Mouse (Mus musculus) midbrain, embryonic 15.5 days (tissue): ENCODE results near the gene Zfp113. TPM values are rescaled to one million over a fixed set of nuclear protein-coding genes. Genes with fewer than 3 reads are reported as not detected.
"Not testable (repeated sequence)": the region's sequence is repeated elsewhere in the genome, so short reads cannot be mapped to it uniquely, and the experiment has no call there.

Experiments
- ATAC-seq: fragments of 200-750 bp; cut with Nextera tagmentation; replicated peaks from 2 replicates; pipeline ENCODE4 v1.8.0; 2017; ENCODE audit warnings: moderate TSS enrichment
- H3K27ac ChIP-seq: fragments of 300-500 bp; sonication (generic); 2 replicates; pipeline ENCODE4 v1.5.1; 2015; ENCODE audit warnings: mild to moderate bottlenecking, inconsistent platforms
- H3K27me3 ChIP-seq: fragments of 300-500 bp; sonication (generic); replicated peaks from 2 replicates; pipeline ENCODE4 v1.6.1; 2015; ENCODE audit warnings: inconsistent platforms
- H3K36me3 ChIP-seq: fragments of 300-500 bp; sonication (generic); replicated peaks from 2 replicates; pipeline ENCODE4 v1.6.1; 2015; ENCODE audit warnings: inconsistent platforms
- H3K4me1 ChIP-seq: fragments of 300-500 bp; sonication (generic); 2 replicates; pipeline ENCODE4 v1.6.1; 2015; ENCODE audit warnings: inconsistent platforms
- H3K4me2 ChIP-seq: fragments of 300-500 bp; sonication (generic); 2 replicates; pipeline ENCODE4 v1.6.1; 2015; ENCODE audit warnings: inconsistent platforms, mild to moderate bottlenecking, moderate library complexity
- H3K4me3 ChIP-seq: fragments of 300-500 bp; sonication (generic); 2 replicates; pipeline ENCODE4 v1.5.1; 2015; ENCODE audit warnings: mild to moderate bottlenecking, inconsistent platforms
- H3K9ac ChIP-seq: fragments of 300-500 bp; sonication (generic); 2 replicates; pipeline ENCODE4 v1.6.1; 2015; ENCODE audit warnings: mild to moderate bottlenecking, inconsistent platforms
- H3K9me3 ChIP-seq: fragments of 300-500 bp; sonication (generic); 2 replicates; pipeline ENCODE4 v1.6.1; 2016; ENCODE audit warnings: inconsistent platforms
- WGBS: fragments of 180-500 bp; shearing (Covaris S2); methylation state at CpG from one replicate; pipeline ENCODE4 v1.1.7; 2015; ENCODE audit warnings: mixed read lengths; 5-methylcytosine and 5-hydroxymethylcytosine counted together
- polyA plus RNA-seq: library from polyadenylated mRNA; unstranded; fragments of >200 nt; fragmentation: Nextera tagmentation; extraction: Ambion mirVana; gene quantifications from 2 replicates; pipeline ENCODE4 v1.2.1, GENCODE M21; 2015

Gene Zfp113
- polyA plus RNA-seq, 1 experiment from 2014 or later = 33.7 TPM

DNA sequence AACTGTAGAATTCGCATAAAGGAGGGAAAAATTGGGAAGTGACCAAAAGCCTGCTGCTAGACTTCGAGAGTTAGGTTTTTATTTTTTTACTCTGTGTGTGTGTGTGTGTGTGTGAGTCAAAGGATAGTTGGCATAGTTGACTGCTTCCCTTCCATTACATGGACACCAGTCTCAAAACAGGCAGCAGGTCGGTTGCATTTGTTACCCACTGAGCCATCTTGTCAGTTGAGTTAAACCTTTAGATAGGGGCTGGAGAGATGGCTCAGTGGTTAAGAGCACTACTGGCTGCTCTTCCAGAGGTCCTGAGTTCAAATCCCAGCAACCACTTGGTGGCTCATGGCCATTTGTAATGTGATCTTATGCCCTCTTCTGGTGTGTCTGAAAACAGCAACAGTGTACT lies 37.5 kb downstream of the Zfp113 start:
- Histone ChIP-seq H3K4me3 (peak overlapping the region; percentile 68), H3K36me3 (peaks cover 7% of the 10 kb centered on the region; the same call in 1 of the 2 replicates), H3K4me2 (peak overlapping the region; percentile 66), H3K4me1 (peaks cover 19% of the 10 kb centered on the region), H3K27ac (no peak overlapping the region), H3K27me3 (no peaks in the 10 kb centered on the region), H3K9ac (peak overlapping the region; percentile 75; the same call in 1 of the 2 replicates), H3K9me3 (no peaks in the 10 kb centered on the region)
- no peak for ATAC-seq
- 81% methylated on average over 3 of the region's 3 CpGs for WGBS

DNA sequence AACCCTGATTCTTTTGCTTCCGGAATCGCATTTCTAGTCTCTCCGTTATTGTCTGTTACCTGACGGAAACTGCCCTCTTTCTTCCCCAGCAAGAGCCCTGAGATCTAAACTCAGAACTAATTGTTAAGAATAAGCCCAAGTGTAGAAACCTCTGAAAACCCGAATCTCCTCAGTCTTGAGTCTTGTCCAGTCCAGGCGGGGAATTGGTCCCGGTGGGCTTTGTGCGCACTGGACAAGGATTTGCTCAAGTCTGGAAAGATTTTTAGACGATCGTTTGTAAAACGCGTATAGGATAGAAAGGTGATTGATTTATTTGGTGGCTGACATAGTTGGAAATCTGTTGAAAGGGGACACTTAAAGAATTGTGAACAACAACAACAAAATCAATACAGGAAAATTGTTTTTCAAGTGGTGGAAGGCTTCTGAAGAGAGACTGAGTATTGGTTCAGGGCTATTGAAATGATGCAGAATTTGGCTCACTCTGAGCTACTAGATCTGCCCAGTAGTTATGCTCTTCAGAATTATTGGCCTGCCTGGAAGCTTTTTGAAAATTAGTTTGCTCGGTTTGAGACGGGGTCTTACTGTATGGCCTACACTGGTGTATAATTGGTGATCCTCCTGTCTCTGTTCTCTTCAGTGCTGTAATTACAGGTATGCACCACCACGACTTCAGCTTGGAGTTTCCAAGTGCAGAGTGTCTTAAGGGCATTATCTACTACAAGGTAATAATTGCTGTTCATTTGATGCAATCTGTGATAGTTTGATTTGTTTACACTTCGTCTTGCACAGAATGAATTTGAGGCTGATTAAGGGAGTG lies 38.1 kb downstream of the Zfp113 start:
- Histone ChIP-seq H3K4me1 (peaks cover 19% of the 10 kb centered on the region), H3K9ac (peak overlapping the region; percentile 75), H3K4me3 (peak overlapping the region; percentile 68), H3K27me3 (no peaks in the 10 kb centered on the region), H3K4me2 (peak overlapping the region; percentile 66), H3K9me3 (no peaks in the 10 kb centered on the region), H3K36me3 (0 out of 2 replicates have a peak, but pooled peaks cover 7% of the 10 kb centered on the region), H3K27ac (peak overlapping the region; percentile 92)
- WGBS = 6% methylated on average over 16 of the region's 16 CpGs
- peak; percentile 59 for ATAC-seq

DNA sequence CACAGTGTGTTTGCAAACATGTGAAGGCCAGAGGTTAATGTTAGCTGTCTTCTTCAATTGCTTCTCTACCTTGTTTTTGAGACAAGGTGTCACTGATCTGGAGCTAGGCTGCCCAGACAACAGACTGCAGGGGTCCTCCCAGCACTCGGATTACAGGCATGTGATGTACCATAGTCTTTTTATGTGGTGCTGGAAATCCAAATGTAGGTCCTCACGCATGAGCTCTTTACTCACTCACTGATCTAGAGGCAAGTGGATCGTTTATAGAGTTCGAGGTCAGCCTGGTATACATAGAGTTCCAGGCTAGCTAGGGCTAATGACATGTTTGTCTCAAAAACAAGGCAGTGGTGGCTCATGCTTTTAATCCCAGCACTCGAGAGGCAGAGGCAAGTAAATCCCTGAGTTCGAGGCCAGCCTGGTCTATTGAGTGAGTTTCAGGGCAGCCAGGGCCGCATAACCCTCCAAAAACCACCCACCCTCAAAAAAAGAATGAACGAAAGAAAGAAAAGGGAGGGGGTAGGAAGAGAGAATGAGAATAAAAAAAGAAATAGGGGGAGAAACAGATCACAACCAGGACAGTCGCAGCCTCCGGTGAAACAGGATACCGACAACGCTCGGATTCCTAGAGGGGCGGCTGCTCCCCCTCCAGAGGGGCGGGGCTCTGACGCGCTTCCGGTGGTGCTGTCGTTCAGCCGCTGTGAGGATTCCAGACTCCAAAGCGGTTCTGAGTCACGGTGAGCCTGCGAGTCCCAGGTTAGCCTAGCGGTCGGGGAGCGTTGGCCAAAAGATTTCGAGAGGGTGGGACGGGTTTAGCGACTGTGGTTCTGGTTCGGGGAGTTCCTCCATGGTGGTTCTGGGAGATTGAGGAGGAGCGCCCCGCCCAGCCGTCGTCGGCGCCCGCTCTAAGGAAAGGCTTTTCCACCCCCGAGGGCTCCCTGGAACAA lies 39.0 kb downstream of the Zfp113 start, which contains the start of gene Zscan21:
Zscan21 (plus strand) TSS at position 649 of the 944 bp plus-strand sequence.
- ATAC-seq = peak; percentile 97
- Histone ChIP-seq H3K27ac (peak within 1 kb of the TSS; percentile 92), H3K4me2 (peak within 1 kb of the TSS; percentile 66), H3K4me3 (peak within 1 kb of the TSS; percentile 68), H3K9ac (peak within 1 kb of the TSS; percentile 75), H3K36me3 (0 out of 2 replicates have a peak, but pooled peaks cover 4% of the 10 kb centered on the region), H3K27me3 (no peaks in the 10 kb centered on the region), H3K4me1 (peaks cover 19% of the 10 kb centered on the region), H3K9me3 (no peaks in the 10 kb centered on the region)
- 7% methylated on average over 38 of the region's 38 CpGs for WGBS

DNA sequence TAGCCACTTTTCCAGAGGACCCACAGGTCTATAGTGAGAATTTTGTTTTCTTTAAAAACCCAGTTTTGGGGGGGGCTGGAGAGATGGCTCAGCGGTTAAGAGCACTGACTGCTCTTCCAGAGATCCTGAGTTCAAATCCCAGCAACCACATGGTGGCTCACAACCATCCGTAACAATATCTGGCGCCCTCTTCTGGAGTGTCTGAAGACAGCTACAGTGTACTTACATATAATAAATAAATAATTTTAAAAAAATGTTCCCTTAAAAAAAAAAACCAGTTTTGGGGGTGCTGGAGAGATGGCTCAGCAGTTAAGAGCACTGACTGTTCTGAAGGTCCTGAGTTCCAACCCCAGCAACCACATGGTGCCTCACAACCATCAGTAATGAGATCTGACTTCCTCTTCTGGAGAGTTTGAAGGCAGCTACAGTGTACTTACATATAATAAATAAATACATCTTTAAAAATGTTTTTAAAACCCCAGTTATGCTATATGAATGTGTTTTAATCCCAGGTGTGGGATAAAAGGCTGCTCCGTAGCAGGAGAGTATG lies 45.6 kb downstream of the Zfp113 start:
- not testable (repeated sequence) for H3K27me3 ChIP-seq, H3K36me3 ChIP-seq, H3K4me1 ChIP-seq, H3K9me3 ChIP-seq, ATAC-seq, H3K9ac ChIP-seq, H3K4me3 ChIP-seq, H3K27ac ChIP-seq, H3K4me2 ChIP-seq
- 71% methylated on average over 4 of the region's 4 CpGs for WGBS

DNA sequence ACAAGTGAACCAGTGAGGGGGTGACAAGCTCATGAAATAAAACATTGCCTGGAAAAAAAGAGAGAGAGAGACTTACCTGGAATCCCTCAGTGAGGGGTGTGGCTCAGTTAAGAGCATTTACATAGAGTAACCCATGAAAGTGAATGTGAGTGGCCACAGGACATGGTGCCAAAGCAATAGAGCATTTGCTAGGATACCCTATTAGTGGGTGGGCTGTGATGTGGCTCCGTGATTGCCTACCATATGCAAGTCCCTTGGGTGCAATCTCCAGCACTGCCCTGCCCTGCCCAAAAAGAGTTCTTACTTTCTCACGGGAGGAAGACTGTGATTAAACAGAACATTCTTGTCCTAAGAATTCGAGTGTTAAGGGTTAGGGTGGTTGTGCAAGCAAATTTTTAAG lies 48.4 kb downstream of the Zfp113 start:
- Histone ChIP-seq H3K27ac (no peak overlapping the region), H3K36me3 (peaks cover 26% of the 10 kb centered on the region; the same call in 1 of the 2 replicates), H3K4me2 (no peak overlapping the region), H3K9me3 (no peaks in the 10 kb centered on the region), H3K9ac (no peak overlapping the region), H3K4me1 (no peaks in the 10 kb centered on the region), H3K27me3 (no peaks in the 10 kb centered on the region), H3K4me3 (no peak overlapping the region)
- WGBS = 67% methylated on average over 3 of the region's 3 CpGs
- ATAC-seq = no peak

DNA sequence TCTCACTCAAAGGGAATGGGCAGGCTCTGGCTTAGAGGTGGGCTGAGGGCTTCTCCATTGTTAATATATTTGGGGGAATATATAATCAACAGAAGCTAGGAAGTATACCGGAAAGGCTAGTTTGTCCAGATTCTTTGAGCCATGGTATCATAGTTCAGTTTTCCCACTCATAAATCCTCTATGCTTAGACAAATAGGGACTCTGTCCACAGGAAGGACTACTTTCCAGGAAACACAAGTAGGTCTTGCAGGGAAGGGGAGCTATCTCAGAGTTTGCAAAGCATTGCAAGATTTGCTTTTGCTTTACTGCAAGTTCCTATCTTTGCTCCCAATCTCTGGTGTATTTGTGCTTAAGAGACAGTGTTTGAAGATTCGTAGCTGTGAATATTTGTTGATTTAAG lies 50.6 kb downstream of the Zfp113 start:
- 96% methylated on average over 2 of the region's 2 CpGs for WGBS
- Histone ChIP-seq H3K4me1 (no peaks in the 10 kb centered on the region), H3K4me3 (no peak overlapping the region), H3K27me3 (no peaks in the 10 kb centered on the region), H3K27ac (no peak overlapping the region), H3K9me3 (no peaks in the 10 kb centered on the region), H3K9ac (no peak overlapping the region), H3K36me3 (peaks cover 48% of the 10 kb centered on the region), H3K4me2 (no peak overlapping the region)
- ATAC-seq = no peak

DNA sequence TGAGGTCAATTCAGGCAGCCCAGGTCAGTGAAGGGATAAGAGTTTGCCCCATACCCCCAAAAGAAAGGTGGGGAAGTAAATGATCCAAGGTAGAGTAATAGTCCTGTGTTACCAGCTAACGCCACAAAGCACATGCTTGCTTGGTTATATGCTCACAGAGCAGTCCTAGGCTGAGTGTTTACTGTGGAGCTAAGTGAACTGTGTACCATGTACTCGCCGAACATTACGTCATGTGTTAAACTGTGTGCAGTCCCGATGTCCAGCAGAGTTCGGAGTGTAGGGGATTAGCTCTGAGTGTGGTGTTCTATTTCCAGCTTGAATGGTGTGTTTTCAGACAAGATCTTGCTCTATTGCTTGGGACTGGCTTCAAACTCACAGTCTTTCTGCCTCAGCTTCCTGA lies 61.1 kb downstream of the Zfp113 start:
- no peak overlapping the region for H3K27ac ChIP-seq
- H3K36me3 ChIP-seq = peaks cover 53% of the 10 kb centered on the region
- no peaks in the 10 kb centered on the region for H3K4me1 ChIP-seq
- H3K9me3 ChIP-seq = no peaks in the 10 kb centered on the region
- WGBS = 95% methylated on average over 6 of the region's 6 CpGs
- H3K9ac ChIP-seq = no peak overlapping the region
- no peaks in the 10 kb centered on the region for H3K27me3 ChIP-seq
- H3K4me2 ChIP-seq = no peak overlapping the region
- ATAC-seq = no peak
- H3K4me3 ChIP-seq = no peak overlapping the region

DNA sequence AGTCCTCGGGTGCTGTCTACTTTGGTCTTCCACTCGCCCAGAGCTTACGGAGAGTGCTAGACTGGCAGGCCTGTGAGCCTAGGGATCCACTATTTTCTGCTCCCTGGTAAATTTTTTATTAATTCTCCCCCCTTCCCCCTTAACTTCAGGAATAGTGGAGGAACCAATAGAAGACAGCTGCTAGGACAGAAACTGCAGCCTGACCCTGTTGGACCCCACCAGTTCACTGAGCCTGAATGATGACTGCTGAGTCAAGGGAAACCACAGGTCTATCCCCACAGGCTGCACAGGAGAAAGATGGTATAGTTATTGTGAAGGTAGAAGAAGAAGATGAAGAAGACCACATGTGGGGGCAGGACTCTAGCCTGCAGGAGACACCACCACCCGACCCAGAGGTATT lies 62.8 kb downstream of the Zfp113 start:
- no peak overlapping the region for H3K4me3 ChIP-seq
- H3K36me3 ChIP-seq = peaks cover 43% of the 10 kb centered on the region; the same call in 1 of the 2 replicates
- H3K27me3 ChIP-seq = no peaks in the 10 kb centered on the region
- WGBS = 95% methylated on average over 4 of the region's 4 CpGs
- H3K9me3 ChIP-seq = no peaks in the 10 kb centered on the region
- peaks cover 15% of the 10 kb centered on the region for H3K4me1 ChIP-seq
- H3K4me2 ChIP-seq = no peak overlapping the region
- H3K9ac ChIP-seq = no peak overlapping the region
- H3K27ac ChIP-seq = no peak overlapping the region
- ATAC-seq = no peak

DNA sequence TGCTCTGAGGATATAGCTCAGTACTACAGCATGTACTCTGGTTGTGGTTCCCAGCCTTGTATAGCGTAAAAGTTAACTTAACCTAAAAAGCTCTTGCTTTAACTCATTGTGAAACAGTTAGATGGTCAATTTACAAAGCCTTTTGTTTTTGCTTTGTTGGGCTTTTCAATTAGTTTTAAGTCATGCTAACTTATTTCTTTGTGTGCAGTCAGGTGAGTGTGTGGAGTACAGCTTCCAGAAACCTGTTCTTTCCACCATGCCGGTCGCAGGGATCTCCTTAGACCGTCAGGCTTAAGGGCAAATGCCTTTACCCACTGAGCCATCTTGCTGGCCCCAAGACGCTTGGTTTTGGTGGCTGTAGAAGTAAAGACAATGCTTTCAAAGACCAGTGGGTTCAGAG lies 64.8 kb downstream of the Zfp113 start:
- Histone ChIP-seq H3K4me2 (no peak overlapping the region), H3K27ac (no peak overlapping the region), H3K36me3 (peaks cover 29% of the 10 kb centered on the region; the same call in 1 of the 2 replicates), H3K27me3 (no peaks in the 10 kb centered on the region), H3K9me3 (no peaks in the 10 kb centered on the region), H3K9ac (no peak overlapping the region), H3K4me1 (peaks cover 35% of the 10 kb centered on the region), H3K4me3 (no peak overlapping the region)
- whole genome bisulfite sequencing = 95% methylated on average over 5 of the region's 5 CpGs
- ATAC-seq = no peak

DNA sequence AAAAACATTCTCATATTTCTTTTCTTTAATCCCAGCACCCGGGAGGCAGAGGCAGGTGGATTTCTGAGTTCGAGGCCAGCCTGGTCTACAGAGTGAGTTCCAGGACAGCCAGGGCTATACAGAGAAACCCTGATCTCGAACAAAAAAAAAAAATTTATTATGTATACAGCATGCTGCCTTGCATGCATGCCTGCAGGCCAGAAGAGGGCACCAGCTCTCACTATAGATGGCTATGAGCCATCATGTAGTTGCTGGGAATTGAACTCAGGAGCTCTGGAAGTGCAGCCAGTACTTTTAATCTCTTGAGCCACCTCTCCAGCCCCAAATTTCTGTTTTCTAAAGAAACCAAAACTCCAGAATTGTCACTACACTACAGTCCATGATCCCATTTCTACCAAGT lies 65.3 kb downstream of the Zfp113 start:
- Histone ChIP-seq H3K27ac (no peak overlapping the region), H3K27me3 (no peaks in the 10 kb centered on the region), H3K4me2 (no peak overlapping the region), H3K9ac (no peak overlapping the region), H3K36me3 (peaks cover 27% of the 10 kb centered on the region; the same call in 1 of the 2 replicates), H3K4me1 (peaks cover 35% of the 10 kb centered on the region), H3K4me3 (no peak overlapping the region), H3K9me3 (no peaks in the 10 kb centered on the region)
- ATAC-seq = no peak
- 70% methylated on average over 3 of the region's 3 CpGs for WGBS
